Mouse (Mus musculus): ENCODE results near the gene Inha.

Gene Inha

DNA sequence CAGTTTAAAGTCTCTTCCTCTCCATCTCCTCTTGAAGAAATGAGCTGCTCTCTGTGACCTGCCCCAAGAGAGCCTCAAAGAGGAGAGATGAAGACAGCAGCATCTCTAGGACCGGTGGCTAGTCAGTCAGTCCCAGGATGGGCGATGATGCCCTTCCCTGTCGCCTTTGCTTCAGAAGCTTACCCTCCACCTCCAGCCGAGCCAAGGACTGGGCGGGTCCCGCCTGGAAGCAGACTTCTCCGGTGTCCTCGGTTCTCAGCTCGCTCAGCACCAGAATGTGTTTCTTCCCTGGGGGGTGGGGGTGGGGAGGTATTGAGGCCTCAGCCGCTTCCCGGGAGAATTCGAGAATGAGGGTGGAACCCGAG is 19.9 kb upstream of the Inha start:
- in situ Hi-C loops (cut with MboI, MseI) = loop anchor here in 1 of 2 experiments (25.0 kb wide), 1 partner anchor 1100 kb away; the partner anchor contains the start of genes Ctdsp1 and Slc11a1

DNA sequence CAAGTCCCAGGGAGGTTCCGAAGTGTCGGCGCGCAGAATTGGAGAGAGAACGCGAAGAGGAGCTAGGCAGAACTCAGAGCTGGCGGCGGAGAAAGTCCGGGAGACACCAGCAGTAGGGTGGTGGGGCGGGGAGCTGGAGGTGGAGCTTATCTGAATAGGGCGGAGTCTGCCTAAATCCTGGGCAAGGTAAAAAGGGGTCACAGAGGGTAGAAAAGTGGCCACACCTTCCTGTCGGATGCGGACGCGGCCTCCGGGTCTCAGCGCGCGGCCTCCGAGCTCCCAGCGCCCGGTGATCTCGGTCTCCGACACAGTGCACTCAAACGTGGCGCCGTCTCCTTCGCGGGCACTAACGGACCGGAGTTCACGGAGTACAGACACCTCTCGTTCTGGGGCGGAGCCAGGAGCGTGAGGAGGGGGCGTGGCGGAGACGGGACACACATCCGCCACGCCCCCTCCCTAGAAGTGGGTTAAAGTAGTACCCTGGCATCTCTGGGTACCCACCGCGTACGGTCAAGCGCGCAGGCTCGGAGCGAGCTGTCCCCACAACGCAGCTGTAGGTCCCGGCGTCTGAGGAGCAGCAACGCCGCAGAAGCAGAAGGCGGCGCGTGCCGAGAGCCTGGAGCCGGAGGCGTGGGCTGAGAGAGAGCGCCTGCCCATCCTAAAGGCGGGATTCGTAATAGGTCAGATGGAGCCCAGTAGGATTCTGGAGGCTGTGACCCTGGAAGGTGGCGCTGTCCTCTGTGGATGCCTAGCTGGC is 19.3 kb upstream of the Inha start:
- in situ Hi-C loops (cut with MboI, MseI) = loop anchor here in 1 of 2 experiments (25.0 kb wide), 1 partner anchor 1100 kb away; the partner anchor contains the start of genes Ctdsp1 and Slc11a1

DNA sequence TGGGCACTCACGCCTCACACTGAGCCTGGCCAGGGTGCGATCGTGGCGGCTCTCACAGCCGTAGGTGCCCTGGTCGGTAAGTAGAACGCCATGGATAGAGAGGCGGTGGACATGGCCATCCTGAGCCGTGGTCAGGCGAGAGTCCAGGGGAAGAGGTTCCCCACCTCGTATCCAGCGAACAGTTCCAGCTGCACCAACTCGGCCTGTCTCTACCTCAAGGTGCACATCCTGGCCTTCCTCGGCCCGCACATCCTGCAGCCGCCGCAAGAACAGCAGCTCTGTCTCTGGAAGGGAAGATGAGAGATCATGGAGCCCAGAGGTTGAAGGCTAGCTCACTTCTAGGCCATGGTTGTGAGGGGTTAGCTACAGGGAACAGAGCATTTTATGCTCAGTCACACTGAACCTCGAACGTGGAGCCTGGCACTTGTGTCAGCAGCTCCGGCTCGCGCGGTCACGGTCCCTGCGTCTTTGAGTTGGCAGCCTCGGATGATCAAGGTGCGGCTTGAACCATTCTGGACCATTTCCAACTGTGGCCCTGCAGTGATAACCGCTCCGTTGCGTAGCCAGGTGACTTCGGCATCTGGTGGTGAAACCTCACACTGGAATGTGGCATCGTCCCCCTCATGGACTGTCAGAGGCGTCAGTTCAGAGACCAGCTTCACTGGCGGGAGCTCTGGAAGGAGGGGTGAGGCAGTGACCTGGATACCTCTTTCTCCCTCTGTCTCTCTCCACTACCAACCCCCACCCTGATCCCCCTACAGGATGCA is 15.9 kb upstream of the Inha start:
- in situ Hi-C loops (cut with MboI, MseI) = loop anchor here (10.0 to 25.0 kb wide), 2 partner anchors 436 to 1104 kb away; partner anchors contain the start of genes Ctdsp1 (in 1 of the 2) and Slc11a1 (in 1 of the 2)

DNA sequence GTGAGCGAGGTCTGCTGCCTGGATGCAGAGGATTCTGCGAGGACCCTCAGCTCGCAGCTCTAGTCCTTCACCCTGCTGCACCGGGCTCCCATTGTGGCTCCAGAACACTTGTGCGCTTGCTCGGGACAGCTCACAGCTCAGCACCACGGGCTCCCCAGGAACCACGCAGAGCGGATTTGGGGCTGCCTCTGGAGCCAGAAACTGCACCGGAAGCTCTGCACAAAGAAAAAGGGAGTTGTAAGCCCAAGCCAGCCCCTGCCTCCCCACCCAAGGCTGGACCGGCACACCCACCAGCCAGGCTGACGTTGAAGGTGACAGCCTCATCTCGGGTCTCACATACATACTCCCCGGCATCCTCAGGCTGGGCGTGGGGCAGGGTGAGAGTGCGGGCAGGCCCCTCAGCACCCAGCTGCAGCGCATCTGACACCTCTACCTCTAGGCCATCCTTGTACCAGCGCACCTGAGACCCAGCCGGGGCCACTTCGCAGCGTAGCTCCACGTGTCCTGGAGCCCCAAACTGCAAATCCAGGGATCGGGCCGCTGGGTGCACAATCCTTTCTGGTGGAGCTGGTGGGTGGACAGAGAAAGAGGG is 14.2 kb upstream of the Inha start:
- in situ Hi-C loops (cut with MboI, MseI) = loop anchor here (10.0 to 25.0 kb wide), 2 partner anchors 438 to 1105 kb away; partner anchors contain the start of genes Ctdsp1 (in 1 of the 2) and Slc11a1 (in 1 of the 2)

DNA sequence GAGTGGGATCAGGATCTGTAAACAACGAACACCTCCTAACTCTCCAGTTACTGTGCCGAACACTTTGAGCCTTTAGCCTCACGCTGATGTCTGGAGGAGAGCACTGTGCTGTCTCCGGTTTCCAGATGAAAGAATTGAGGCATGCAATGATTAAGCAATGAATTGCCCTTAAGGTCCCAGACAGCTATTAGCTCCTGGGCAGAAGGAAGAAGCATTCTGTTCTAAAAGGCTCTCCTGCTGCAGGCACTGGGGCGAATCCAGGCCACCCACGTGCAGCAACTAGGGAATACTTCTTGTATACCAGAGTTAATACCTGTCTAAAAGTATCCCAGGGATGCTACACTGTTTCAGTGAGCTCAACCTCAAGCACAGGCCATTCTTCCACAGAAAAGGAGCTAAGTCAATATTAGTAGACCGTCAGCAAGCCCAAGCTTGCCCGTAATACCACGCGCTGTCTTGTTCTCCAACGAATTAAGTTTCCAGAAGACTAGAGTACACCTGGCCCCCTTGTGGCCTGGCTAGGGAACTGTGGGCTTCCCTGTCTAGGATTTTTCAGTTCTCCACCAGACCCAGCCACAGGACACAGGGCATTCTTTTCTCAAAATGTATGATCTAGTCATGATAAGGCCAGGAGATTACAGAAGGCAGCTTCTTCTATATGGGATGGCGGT is 11.9 kb upstream of the Inha start:
- in situ Hi-C loops (cut with MboI, MseI) = loop anchor here (10.0 to 25.0 kb wide), 2 partner anchors 440 to 1108 kb away; partner anchors contain the start of genes Ctdsp1 (in 1 of the 2) and Slc11a1 (in 1 of the 2)

DNA sequence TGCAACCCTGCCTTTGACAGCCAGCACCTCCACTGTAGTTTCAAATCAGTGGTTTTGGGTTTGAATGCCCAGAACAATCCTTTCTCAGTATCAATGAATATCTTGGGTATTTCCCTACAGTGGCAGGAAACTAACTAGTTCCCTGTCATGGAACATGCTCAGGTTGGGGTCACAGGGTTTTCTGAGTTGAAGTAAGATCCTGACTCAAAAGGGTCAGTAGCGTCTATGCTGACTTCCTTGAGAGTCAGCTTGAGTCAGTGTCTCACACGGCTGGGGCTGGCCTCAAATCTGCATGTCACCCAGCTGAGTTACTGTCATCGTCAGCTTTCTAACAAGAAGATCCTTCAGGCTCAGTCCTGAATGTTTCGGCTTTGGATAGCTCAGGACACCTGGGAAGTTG is 8.0 kb upstream of the Inha start:
- in situ Hi-C loops (cut with MboI, MseI) = loop anchor here (10.0 to 25.0 kb wide), 2 partner anchors 444 to 1112 kb away; partner anchors contain the start of genes Ctdsp1 (in 1 of the 2) and Slc11a1 (in 1 of the 2)

DNA sequence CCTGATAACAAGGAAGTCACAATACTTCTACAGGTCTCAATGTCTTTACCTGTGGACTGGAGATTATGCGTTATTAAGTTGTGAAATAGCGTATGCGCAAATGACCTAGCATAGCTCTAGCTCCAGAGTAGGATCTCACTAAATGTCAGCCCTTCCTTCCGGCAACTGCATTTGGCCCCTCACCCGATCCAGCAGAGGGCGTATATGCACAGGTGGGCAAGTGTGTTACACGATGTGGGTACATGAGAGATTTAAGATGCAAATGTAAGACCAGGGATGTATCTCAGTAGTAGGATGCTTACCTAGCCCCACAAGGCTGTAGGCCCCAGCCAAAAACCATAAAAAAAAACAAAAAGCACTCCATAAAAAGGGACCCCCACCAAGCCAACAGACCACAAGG is 7.4 kb upstream of the Inha start:
- in situ Hi-C loops (cut with MboI, MseI) = loop anchor here (10.0 to 25.0 kb wide), 2 partner anchors 445 to 1112 kb away; partner anchors contain the start of genes Ctdsp1 (in 1 of the 2) and Slc11a1 (in 1 of the 2)

DNA sequence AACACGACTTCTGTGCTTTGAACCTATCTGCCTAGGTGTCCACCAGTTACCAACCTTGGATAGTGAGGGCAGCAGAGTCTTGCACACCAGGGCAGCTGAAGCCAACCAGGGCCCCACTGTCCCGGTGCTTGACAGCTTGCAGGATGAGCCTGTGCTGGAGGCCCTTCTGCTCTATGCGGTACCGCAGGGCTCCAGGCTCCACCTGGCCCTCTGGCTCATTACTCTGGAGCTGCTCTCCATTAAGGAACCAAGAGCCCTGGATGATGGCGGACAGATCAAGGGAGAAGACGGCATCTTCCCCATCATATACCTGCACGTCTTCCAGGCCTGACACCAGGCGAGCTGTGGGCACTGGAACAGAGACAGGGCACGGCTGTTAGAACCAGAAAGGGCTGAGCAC is 5.0 kb upstream of the Inha start:
- in situ Hi-C loops (cut with MboI, MseI) = no loop called here

DNA sequence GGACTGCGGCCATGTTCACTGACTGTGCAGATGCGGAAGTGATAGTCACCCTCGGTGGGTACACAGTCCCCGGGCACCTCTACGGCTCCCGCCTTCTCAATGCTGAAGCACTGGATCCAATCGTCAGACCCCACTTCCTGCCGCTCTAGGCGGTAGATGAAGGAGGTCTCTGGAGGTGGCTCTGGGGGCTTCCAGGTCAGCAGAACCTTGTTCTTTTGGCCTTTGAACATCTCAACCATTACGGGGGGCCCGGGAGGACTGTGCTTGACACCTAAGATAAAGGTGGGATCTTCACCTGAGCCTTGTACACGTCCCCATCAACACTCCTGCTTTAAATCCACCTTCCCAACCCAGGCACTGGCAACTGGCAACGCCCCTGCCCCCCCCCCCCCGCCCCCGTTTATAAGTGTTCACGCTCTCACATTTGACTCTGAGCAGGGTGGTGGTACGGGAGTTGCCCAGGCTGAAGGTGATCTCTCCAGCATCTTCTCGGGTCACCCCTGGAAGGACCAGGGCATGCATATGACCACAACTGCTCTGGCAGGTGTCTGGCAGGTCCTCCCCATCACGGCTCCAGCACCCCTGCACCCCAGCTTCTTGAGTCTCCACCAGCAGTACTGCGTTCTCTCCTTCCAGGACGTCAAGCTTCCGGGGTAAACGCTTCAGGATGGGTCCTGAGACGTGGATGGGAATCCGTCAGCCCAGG is 3.8 kb upstream of the Inha start:
- in situ Hi-C loops (cut with MboI, MseI) = no loop called here

DNA sequence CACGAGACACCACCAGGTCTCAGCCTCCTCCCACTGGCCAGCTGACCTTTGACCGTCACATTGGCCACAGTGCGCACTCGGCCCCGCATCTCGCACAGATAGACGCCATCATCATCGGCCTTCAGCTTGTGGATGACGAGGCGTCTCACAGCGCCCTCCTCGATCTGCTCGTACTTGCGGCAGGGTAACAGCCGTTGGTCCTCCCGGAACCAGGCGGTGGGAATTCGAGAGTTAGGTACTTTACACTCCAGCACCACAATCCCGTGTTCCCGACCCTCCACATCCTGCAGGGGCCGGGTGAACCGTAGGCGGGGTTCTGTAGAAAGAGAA is 3.3 kb upstream of the Inha start:
- in situ Hi-C loops (cut with MboI, MseI) = no loop called here

DNA sequence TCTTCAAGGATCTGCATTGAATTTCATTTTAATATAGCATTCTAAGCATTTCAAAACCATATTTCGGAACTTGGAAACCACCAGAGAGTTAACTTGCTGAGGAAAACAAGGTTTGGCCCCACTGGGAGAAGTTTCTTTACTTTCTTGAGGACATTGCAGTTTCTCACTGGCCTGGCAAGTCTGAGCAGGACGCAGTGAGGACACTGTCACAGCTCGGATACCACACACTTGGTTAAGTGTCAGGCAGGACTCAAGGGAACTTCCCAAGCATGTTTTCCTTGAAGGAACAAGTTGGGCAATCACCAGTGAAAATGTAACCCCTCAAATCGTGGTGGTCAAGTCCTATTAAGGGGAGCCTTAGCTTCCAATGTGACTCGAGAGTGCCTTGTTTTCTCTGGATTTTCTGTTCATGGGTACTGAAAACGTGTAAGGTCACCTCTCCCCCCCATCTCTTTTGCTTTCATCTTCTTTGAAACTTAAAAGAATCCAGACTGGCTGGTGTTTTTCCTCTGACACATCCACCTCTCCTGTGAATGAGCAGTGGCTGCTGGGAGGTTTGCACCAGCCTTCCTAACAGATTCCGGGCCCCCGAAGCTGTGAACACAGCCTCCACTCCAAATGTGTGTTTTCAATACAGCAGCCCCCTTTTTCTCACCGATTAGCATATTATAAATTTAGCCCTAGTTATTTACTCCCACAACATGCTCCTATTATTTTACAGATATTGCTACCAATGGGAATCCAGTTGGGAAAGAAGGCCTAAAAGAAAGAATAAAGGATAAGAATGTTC is 2.4 kb upstream of the Inha start:
- in situ Hi-C loops (cut with MboI, MseI) = no loop called here

DNA sequence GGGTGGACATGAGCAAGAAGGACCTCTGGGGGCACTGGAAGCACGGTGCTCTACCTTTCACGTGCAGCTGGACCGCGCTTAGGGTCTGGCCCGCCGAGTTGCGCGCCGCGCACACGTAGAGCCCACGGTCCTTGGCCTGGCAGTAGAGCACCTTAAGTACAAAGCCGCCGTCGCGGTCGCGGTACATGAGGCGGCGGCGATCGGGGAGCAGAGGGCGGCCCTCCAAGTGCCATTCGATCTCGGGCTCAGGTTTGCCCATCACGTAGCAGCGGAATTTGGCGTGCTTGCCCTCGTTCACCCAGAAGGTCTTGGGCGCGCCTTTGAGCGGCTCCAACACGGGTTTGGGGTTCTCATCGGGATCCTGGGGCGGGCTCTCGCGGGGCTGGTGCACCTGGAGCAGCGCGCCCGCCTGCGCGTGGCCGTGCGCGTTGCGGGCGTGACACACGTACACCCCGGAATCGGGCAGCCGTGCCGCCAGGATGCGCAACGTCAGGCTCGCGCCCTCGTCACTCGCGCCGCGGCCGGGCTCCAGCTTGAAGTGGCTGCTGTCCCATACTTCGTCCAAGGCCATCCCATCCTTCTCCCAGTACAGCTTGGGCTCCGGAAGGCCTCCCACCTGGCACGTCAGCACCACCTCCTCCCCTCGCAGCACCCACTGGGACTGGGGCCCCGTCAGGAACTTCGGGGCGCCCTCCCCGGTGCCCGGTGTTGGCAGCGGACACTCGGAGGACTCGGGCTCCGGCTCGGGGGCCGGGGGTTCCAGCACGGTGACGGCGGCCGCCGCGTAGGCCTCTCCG is 1.5 kb upstream of the Inha start:
- in situ Hi-C loops (cut with MboI, MseI) = no loop called here

DNA sequence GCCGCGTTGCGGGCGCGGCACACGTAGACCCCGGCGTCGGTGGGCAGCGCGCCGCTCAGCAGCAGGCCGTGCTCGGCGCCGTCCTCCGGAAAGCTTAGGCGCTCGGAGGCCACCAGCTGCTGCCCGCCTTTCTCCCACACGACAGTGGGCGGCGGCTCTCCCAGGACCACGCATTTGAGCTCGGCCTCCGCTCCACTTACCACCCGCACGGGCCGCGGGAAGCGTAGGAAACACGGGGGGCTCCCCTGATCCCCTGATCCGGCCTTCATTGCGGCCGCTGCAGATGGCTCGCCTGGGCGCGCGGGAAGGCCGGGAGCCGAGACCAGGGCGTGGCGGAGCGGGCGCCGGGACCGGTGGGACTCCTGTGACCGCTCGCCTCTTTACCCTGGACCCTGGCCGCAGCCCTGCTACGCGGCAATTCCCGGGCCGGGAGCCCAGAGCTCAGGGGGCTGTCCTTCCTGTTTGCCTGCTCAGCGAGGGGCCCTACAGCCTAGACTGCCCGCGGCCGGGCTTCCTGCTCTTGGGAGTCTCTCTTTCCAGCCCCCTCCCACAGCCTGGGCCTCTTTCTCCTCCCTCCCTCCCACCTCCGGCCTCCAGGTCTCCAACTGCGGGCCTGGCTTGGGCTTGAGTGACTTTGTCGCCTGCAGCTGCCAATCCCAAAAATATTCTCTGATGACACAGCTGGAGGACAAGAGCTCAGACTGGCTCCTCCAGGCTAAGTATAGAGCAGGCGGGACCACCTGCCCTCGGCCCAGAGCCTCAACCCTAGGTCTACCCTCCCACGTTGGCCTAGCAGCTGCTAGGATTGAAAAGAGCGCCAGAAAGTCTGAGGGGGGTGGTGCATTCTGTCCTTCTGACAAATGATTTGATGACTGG is 683 bp upstream of the Inha start, which contains the start of gene Obsl1:
Gene Obsl1, minus strand, starts transcription at position 497 of the 876 bp plus-strand sequence.
- in situ Hi-C loops (cut with MboI, MseI) = no loop called here

DNA sequence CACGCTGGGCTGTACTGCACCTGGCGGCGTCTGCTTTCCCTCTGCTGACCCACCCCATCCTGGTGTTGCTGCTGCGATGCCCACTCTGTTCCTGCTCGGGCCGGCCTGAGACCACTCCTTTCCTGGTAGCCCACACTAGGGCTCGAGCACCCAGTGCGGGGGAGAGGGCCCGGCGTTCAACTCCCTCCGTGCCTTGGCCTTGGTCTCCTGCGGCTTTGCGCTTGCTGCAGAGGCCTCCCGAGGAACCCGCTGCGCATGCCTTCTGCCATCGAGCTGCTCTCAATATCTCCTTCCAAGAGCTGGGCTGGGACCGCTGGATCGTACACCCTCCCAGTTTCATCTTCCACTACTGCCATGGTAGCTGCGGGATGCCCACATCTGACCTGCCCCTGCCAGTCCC is 2.7 kb downstream of the Inha start:
- in situ Hi-C loops (cut with MboI, MseI) = no loop called here

DNA sequence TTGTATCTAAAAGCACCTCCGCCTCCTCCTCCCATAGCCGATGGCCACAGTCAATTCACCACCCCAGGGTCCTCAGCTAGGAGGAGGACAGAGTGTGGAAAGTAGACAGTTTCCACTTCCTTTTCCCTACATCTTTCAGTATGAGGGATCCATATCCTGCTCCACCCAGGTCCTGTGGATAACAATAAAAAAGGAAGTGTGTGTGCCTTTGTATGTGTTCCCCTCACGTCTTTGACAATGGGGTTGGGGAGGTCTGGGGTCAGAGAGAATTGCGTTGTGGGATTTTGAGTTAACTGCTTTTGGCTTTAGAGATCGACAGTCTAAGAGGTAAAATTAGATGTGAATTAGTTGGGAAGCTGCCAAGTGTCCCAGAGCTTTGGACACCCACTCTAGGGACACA is 3.3 kb downstream of the Inha start:
- in situ Hi-C loops (cut with MboI, MseI) = no loop called here

DNA sequence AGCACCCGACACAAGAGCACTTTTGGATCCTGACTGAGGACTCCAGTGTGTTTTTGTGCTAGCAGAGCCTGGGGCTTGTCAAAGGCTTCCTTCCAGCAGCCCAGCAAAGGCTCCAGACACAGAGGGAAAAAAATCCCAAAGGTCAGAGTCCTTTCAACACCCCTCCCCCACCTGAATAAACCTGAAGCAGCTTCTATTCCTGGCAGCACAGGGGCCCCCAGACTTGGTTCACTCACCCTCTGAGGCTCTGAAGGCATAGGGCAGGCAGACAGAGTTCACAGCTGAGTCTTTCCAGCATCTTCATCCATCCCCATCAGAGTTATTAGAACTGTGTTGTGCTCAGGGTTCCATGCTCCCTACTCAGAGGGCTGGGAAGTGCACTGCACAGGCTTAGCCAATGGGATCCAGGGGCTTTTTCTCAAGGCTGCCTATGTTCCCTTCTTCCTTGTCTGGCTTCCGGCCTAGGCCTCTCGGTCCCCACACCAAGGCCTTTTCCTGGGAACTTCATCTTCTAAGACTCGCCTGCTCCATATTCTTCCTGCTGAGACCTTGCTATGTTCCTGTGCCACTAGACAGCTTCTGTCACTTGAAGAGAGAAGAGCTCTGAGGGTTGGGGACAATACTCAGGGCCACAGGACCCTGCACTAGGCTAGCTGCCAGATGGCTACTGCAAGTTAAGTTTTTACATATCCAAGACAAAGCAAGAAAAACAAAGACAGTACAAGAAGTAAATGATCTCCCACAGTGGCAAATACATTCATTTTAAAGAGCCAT is 4.7 kb downstream of the Inha start:
- in situ Hi-C loops (cut with MboI, MseI) = no loop called here

DNA sequence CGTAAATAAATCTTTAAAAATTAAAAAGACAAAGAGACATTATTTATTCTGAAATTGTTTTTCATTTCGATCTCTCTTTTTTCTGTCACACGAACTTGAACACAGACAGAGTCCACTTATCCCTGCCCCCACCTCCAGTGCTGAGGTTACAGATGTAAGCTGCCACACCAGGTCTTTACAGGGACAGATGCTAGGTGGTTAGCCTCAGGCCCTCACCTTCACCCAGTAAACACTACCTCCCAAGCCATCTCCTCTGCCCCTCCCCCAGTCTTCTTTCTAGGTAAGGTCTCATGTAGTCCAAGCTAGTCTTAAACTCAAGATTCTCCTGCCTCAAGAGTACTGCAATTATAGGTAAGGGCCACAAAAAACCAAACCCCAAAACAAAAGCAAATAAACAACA is 5.7 kb downstream of the Inha start:
- in situ Hi-C loops (cut with MboI, MseI) = no loop called here

All from T-helper 17 cell (primary cell).